Mouse (Mus musculus) layer of hippocampus, adult 18-20 months (tissue): Measurements from ENCODE around the gene Satl1. TPM values are rescaled to one million over a fixed set of nuclear protein-coding genes. Genes with fewer than 3 reads are reported as not detected.

Experiments
- DNase-seq, 2 experiments: peaks; one replicate each; pipeline ENCODE4 v3.0.0; 2022; ENCODE audit warnings: low spot score in 2 of 2
- long read RNA-seq: library from polyadenylated mRNA; stranded (forward); transcript quantifications from one replicate; pipeline ENCODE4 v2.0.0, GENCODE M21; 2021
- total RNA-seq, 2 experiments: library from RNA; stranded (reverse); gene quantifications; 2 replicates each; pipeline ENCODE4 v1.2.3; 2021

Satl1 gene
- total RNA-seq = not detected
- long read RNA-seq = 0 reads

GRCm38 (mm10) chrX:112406679-112407078, at the start of gene Satl1:
Gene Satl1 (minus strand): TSS chrX:112406779.
- DNase-seq = no peak

- no peak for DNase-seq
Measured at GRCm38 (mm10) chrX:112438064-112438463, 31.5 kb upstream of the Satl1 start.

GRCm38 (mm10) chrX:112437580-112437979, 31.0 kb upstream of the Satl1 start:
- no peak for DNase-seq

GRCm38 (mm10) chrX:112422998-112423397, 16.4 kb upstream of the Satl1 start:
- peak in 1 of 2 experiments; percentile 12 for DNase-seq

GRCm38 (mm10) chrX:112412309-112412708, 5.7 kb upstream of the Satl1 start:
- no peak for DNase-seq

- peak; percentile 22 to 32 for DNase-seq
Measured at GRCm38 (mm10) chrX:112370577-112371410, 35.8 kb downstream of the Satl1 start.

- no peak for DNase-seq
Measured at GRCm38 (mm10) chrX:112368426-112368825, 38.2 kb downstream of the Satl1 start.

GRCm38 (mm10) chrX:112348395-112348791, 58.2 kb downstream of the Satl1 start:
- peak in 1 of 2 experiments; percentile 53 for DNase-seq

GRCm38 (mm10) chrX:112347467-112348394, 58.8 kb downstream of the Satl1 start:
- DNase-seq = no peak

- DNase-seq = no peak
Measured at GRCm38 (mm10) chrX:112339486-112339885, 67.1 kb downstream of the Satl1 start.

Other genes with a start within 250 kb of the Satl1 start
- gene 4933403O08Rik, start 167.7 kb downstream of the Satl1 start, total RNA-seq = not detected
- gene Apool, start 95.4 kb downstream of the Satl1 start, total RNA-seq = 1 to 10 TPM; 5.9 to 6.3 TPM
- gene 2010106E10Rik, start 88.5 kb upstream of the Satl1 start, total RNA-seq = not detected
- 1 to 10 TPM; 7.7 to 8.2 TPM for gene Zfp711, start 193.7 kb upstream of the Satl1 start, total RNA-seq